Mouse (Mus musculus): ENCODE results near the gene Cblb. TPM values are rescaled to one million over a fixed set of nuclear protein-coding genes. Genes with fewer than 3 reads are reported as not detected.
A peak's percentile ranks its signal among the peaks of the same experiment; 100 is the strongest.

The Cblb gene
- polyA plus RNA-seq, 1 experiment: 26.5 TPM

DNA sequence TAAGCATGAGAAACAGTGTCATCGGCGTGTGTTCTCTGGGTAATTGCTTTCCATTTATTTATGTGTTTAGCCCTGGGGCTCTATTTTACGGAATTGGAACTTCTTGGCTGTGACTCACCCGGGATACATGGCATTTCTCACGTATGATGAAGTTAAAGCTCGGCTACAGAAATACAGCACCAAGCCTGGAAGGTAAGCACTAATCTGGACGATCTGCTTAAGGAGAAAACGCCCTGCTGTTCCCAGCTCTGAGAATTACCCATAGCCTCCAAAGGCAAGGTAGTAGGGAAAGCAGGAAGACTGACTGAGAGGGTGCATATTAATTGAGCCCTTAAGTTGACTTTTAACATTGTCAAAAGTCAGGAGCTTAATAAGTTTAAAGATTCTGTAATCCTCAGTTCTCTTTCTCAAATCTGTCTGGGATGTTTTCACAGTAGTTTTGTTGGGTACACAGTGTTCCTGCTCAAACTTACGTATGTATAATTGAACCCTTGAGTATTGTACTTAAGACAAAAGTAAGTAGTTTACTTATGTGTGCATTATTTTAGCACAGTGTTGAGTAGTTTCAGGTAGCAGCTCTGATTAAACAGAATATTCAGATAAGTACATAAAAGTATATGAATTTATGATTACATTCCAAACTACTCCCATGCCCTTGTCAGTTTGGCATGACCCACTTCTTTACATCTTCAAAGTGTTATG lies 104.8 kb downstream of the Cblb start:
- H3K4me3 ChIP-seq (ENCODE audit: insufficient read depth, low read length): no peak overlapping the region
- TF ChIP-seq CTCF (IDR thresholded peaks at IDR 0.05; ENCODE audit: borderline replicate concordance, insufficient read depth, low read length) (no peak), POLR2A (IDR thresholded peaks at IDR 0.05; ENCODE audit: low read depth, low read length) (no peak)
- peak overlapping the region; percentile 64 for H3K27ac ChIP-seq (ENCODE audit: insufficient read depth, low read length)
- peaks cover 5% of the 10 kb centered on the region; the same call in 1 of the 2 replicates for H3K4me1 ChIP-seq (ENCODE audit: control insufficient read depth, insufficient read depth, low read length)

DNA sequence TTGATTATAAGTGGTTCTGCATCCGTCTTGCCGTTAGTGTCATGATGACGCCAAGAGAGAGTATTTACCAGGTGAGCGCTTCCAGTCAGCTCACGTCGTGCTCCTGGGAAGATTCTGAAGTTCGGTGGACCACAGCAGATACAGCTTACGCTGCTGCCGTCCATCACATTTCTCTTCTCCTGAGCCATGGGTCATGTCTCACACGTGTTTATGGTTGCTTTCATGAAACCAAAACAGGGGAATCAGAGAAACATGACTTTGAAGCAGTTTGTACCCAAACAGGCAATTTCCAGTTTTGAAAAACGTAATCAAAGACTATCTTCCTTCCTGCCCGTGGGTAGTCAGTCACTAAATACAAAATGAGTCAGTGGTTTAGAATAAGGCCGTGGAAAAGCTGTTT lies 112.1 kb downstream of the Cblb start:
- Histone ChIP-seq H3K27ac (ENCODE audit: insufficient read depth, low read length) (no peak overlapping the region), H3K4me3 (ENCODE audit: insufficient read depth, low read length) (no peak overlapping the region), H3K4me1 (ENCODE audit: control insufficient read depth, insufficient read depth, low read length) (no peaks in the 10 kb centered on the region; the same call in 1 of the 2 replicates)
- TF ChIP-seq POLR2A (IDR thresholded peaks at IDR 0.05; ENCODE audit: low read depth, low read length) (no peak), CTCF (IDR thresholded peaks at IDR 0.05; ENCODE audit: borderline replicate concordance, insufficient read depth, low read length) (no peak)

DNA sequence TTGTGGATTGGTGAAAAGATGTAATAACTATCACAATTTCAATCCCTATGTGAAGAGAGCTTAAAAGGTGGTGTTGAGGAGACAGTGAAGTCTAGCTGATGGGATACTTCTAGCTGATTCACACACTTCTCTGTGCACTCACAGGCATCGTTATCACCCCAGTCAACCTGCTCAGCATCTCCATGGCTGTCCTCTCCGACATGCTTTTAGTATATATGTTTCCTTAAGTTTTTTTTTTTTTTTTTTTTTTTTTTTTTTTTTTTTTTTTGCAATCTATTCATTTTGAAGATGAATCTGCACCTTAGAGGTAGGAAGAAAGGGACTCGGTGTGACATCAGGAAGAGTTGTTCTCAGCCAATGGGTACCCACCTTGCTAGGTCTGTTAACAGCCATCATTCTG lies 112.8 kb downstream of the Cblb start:
- TF ChIP-seq POLR2A (IDR thresholded peaks at IDR 0.05; ENCODE audit: low read depth, low read length) (no peak), CTCF (IDR thresholded peaks at IDR 0.05; ENCODE audit: borderline replicate concordance, insufficient read depth, low read length) (no peak)
- no peak overlapping the region for H3K27ac ChIP-seq (ENCODE audit: insufficient read depth, low read length)
- no peak overlapping the region for H3K4me3 ChIP-seq (ENCODE audit: insufficient read depth, low read length)
- no peaks in the 10 kb centered on the region; the same call in 1 of the 2 replicates for H3K4me1 ChIP-seq (ENCODE audit: control insufficient read depth, insufficient read depth, low read length)

DNA sequence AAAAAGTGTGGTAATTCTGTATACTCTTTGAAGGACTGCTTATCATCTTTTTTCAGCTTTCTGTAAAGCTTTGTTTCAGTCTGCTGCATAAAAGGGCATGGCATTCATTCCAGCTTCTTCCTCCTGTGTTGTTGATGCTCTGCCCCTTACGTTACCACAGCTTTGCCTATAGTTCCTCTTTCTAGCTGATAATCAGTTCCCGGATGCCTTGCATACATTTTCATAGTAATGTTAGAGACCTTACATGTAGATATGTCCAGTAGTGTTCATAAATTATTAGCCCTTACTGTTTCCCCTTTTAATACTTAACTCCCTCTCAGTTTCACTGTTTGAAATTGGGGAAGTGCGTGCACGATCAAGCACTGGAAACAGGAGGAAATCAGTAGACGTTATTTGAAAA lies 113.8 kb downstream of the Cblb start:
- H3K4me3 ChIP-seq (ENCODE audit: insufficient read depth, low read length): no peak overlapping the region
- no peak for TF ChIP-seq CTCF (IDR thresholded peaks at IDR 0.05; ENCODE audit: borderline replicate concordance, insufficient read depth, low read length)
- no peak for TF ChIP-seq POLR2A (IDR thresholded peaks at IDR 0.05; ENCODE audit: low read depth, low read length)
- no peak overlapping the region for H3K27ac ChIP-seq (ENCODE audit: insufficient read depth, low read length)
- H3K4me1 ChIP-seq (ENCODE audit: control insufficient read depth, insufficient read depth, low read length): no peaks in the 10 kb centered on the region; the same call in 1 of the 2 replicates

DNA sequence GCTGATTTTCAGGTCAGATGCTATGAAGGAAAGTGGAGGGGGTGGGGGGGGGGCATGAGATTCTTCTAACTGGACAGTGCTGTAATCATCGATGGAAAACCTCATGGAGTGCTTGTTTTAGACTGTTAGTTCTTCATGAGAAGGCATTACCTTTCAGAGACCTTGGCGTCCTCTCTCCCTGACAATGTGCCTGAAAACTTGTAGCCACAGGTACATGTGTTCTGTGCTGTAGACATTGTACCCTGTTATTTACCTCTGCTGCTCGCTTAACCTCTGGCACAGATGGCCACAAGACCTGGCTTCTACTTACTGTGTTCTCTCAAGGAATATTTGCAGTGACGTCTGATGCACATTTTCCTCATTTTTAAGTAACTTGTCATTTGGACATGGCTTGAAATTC lies 114.5 kb downstream of the Cblb start:
- no peaks in the 10 kb centered on the region; the same call in 1 of the 2 replicates for H3K4me1 ChIP-seq (ENCODE audit: control insufficient read depth, insufficient read depth, low read length)
- no peak overlapping the region for H3K27ac ChIP-seq (ENCODE audit: insufficient read depth, low read length)
- TF ChIP-seq POLR2A (IDR thresholded peaks at IDR 0.05; ENCODE audit: low read depth, low read length) (no peak), CTCF (IDR thresholded peaks at IDR 0.05; ENCODE audit: borderline replicate concordance, insufficient read depth, low read length) (no peak)
- H3K4me3 ChIP-seq (ENCODE audit: insufficient read depth, low read length): no peak overlapping the region

DNA sequence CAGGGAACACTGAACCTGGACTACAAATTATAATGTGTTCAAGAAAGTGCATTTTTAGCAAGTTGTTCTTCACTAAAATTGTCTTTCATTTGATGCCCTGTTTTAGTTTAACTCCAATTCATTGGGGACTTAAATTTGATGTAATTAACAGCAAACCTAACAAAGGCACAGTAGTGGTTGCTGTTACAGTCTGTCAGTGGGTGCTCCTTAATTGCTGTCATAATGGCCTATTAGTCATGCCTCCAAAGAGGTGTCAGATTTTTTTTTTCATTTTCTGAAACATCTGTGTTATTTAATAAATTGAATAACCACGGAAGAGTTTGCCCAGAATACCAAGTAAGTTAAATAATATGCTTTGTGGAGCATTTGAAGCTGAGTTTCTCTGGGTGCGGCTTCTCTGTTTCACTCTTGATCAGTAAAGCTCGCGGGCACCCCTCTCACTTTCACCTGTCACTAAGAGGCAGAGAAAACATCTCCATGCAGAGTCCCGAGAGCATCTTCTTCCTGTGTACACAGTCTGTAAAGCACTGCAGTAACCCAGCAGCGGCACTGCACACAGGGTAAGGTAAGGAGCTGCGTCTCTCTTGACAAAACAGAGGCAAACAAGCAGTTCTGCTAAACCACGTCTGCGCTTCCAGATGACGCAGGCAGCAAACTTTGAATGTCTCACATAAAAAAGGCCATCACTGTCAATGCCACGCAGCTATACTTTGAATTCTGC lies 116.1 kb downstream of the Cblb start:
- Histone ChIP-seq H3K27ac (ENCODE audit: insufficient read depth, low read length) (no peak overlapping the region), H3K4me1 (ENCODE audit: control insufficient read depth, insufficient read depth, low read length) (no peaks in the 10 kb centered on the region; the same call in 1 of the 2 replicates), H3K4me3 (ENCODE audit: insufficient read depth, low read length) (no peak overlapping the region)
- TF ChIP-seq CTCF (IDR thresholded peaks at IDR 0.05; ENCODE audit: borderline replicate concordance, insufficient read depth, low read length): no peak
- no peak for TF ChIP-seq POLR2A (IDR thresholded peaks at IDR 0.05; ENCODE audit: low read depth, low read length)

DNA sequence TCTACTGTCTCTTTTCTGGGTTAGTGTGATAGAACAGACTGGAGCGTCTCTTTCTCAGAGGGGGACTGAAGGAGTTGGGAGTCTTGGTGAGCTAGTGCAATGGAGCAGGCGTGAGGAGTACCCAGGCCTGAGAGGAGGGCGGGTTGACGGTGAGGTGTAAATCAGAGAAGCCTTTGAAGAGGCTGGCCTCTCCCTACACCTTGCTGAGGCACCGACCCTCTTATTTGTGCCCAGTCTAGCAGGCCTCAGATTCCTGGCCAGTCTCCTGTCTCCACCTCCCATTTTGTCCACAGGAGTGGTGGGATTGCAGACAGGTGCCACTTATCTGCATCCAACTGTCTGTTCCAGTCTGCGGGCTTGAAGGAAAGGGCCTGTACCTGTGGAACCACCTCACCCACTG lies 117.0 kb downstream of the Cblb start:
- Histone ChIP-seq H3K4me3 (ENCODE audit: insufficient read depth, low read length) (no peak overlapping the region), H3K27ac (ENCODE audit: insufficient read depth, low read length) (no peak overlapping the region), H3K4me1 (ENCODE audit: control insufficient read depth, insufficient read depth, low read length) (no peaks in the 10 kb centered on the region; the same call in 1 of the 2 replicates)
- no peak for TF ChIP-seq CTCF (IDR thresholded peaks at IDR 0.05; ENCODE audit: borderline replicate concordance, insufficient read depth, low read length)
- no peak for TF ChIP-seq POLR2A (IDR thresholded peaks at IDR 0.05; ENCODE audit: low read depth, low read length)

DNA sequence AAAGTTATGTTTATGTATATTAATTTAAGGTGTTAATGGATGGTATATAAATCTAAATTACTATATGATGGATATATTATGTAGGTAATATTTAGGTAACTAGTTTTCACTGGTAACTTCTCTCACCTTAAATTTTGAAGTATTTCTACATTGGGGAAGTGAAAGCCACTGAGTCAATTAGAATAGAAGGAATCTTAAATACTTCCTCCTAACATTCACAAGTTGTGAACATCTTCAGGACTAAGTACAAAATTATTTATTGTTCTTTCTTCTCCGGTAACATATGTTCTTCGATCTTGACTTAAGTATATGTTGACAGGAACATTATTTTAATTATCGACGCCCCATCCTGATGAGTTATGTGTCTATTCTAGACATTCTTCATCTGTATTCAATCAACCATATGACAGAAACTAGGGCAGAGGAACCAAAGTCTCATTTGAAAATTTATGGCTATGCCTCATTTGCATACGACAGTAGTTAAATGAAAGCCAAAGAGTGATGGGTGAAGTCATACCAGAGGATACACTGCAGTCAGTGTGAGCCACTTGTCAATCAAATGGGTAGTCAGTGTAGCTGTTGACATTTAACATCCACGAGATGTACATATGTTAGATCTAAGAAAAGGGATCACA lies 118.2 kb downstream of the Cblb start:
- Histone ChIP-seq H3K4me1 (ENCODE audit: control insufficient read depth, insufficient read depth, low read length) (no peaks in the 10 kb centered on the region; the same call in 1 of the 2 replicates), H3K27ac (ENCODE audit: insufficient read depth, low read length) (no peak overlapping the region), H3K4me3 (ENCODE audit: insufficient read depth, low read length) (no peak overlapping the region)
- TF ChIP-seq CTCF (IDR thresholded peaks at IDR 0.05; ENCODE audit: borderline replicate concordance, insufficient read depth, low read length) (no peak), POLR2A (IDR thresholded peaks at IDR 0.05; ENCODE audit: low read depth, low read length) (no peak)

DNA sequence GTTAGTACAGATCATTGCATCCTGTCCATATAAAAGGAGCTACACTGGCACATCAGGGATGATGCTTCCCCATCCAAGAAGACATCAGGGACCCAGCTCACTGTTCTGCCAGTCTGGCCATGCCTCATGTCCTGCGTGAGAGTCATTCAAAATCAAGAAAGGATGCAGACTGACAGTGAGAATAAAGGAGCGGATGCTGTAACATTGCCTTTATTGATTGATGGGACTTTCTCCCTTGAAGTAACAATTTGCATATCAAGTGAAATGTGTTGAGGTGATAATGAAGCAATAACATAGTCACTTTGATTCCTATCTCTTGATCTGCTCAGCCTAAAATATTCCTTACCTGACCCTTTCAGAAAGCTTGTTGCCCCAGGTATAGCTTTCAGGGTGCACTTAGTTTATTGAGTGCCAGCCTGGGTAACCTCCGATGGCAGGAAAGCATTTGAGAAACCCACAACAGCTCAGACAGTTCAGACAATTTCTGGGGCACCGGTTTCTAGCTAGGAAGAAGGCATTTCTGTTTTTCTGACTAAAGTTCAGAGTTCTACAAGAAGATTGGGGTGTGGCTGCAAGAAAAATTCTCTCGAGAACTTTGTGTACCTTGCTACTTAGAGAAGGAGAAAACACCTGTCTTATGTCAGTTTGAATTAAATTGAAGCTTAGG lies 124.1 kb downstream of the Cblb start:
- Histone ChIP-seq H3K27ac (ENCODE audit: insufficient read depth, low read length) (no peak overlapping the region), H3K4me3 (ENCODE audit: insufficient read depth, low read length) (no peak overlapping the region), H3K4me1 (ENCODE audit: control insufficient read depth, insufficient read depth, low read length) (no peaks in the 10 kb centered on the region)
- TF ChIP-seq POLR2A (IDR thresholded peaks at IDR 0.05; ENCODE audit: low read depth, low read length) (no peak), CTCF (IDR thresholded peaks at IDR 0.05; ENCODE audit: borderline replicate concordance, insufficient read depth, low read length) (no peak)
